Mouse (Mus musculus): ENCODE measurements around the gene Adcy6.

The Adcy6 gene

DNA sequence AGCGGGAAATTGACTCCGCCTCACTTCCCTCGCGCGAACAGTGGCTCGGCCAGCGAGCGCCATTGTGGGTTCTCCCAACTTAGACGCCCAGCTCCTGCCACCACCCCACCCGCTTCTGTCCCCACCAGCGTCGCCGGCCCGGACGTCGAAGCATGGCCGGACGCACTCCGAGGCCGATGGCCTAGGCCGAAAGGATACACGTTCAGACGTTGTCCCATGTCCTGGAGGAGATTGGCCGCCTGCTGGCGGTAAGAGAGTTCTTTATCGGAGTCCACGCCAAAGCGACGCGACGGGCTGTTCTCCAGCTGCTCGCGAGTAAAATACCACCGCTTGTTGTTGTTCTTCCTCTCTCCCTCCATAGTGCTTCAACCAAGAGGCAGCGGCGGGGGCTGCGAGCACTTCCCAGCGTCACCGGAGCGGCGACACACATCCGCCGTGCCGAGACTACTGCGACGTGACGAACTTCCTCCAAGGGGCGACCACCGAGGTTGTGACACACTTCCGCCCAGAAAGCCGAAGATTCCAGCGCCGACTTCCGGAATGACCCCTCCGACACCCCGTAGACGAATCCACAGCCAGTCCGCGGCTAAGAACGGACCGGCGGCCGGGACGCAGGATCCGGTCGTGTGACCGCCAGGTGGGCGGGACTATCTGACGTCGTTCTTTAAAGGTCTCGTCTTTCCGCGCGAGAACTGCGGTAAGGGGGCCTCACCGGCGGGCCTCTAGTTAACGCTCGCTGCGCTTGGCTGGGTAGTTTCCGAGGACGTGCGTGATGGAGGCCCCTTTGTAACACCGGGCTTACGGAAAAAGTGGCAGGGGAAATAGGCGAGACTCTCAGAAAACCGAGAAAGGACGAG, 42.4 kb downstream of the Adcy6 start:
- DNase-seq (ENCODE audit: low spot score), result peak; percentile 100

- DNase-seq (ENCODE audit: low spot score), result no peak
Observed at GRCm38 (mm10) chr15:98566973-98567277, 43.0 kb downstream of the Adcy6 start.

DNA sequence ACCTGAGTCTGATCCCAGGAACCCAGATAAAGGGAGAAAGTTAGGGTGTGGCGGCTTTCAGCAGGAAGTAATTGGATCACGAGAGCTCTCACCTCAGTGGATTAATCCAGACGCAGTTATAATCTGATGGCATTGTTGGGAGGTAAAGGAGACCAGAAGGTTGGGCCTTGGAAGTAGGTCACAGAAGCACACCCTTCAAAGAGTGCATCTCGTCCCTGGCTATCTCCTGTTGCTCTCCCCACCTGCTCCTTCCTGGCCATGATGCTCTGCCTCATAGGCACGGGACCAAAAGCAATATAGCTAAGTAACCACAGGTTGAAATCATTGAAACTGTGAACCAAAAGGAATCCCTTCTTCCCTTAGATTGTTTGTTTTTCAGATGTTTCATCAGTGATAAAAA, 52.7 kb downstream of the Adcy6 start:
- no peak for DNase-seq (ENCODE audit: low spot score)

DNA sequence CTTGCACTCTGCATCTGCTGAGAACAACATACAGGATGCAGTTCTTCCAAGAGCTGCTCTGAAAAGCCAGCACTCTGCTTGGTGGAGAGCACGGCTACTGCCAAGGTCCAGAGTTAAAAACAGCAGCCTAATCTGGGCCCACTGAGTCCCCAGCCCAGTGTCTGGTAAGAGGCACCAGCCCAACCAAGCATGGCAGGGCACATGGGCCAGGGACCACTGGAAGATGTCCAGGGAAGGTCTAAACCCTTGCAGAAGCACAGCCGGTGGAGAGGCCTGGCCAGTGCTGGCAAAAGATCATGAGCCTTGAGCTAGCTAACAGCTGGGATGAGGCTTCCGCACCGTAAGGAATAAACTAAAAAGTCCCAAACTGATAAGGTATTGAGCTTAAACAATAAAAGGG, 54.0 kb downstream of the Adcy6 start:
- no peak for DNase-seq (ENCODE audit: low spot score)

DNA sequence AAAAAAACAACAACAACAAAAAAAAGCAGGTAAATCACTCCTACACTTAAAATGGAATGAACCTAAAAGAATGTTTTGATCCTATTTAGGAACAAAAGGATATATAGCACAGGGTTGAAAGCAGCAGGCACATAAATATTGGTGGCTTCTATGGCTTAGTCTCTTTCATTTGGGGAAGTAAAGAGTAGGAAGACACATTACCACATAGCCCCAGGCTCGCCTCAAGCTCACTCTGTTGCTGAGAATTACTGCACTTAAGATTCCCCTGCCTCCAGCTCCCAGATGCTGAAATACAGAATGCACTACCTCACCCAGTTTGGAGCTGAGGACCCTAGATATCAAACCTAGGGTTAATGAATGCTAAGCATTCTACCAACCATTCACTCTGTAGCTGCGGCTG, 57.1 kb downstream of the Adcy6 start:
- no peak for DNase-seq (ENCODE audit: low spot score)

DNA sequence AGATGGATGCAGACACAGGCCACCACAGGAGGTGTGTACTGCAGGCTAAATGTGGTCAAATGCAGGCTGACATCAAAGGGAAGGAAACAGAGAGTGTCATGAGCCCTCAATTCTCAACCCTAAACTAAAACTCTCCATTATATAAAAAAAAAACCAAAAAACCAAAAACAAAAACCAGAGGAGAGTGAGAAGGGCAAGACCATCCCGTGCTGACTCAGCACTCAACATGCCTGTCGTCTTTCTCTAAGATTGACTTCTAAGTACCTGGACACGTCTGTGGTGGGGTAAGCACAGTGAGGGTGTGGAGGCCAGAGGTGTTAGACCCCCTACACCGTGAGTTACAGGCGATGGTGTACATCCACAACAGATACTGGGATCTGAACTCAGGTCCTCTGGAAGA, 63.0 kb downstream of the Adcy6 start:
- no peak for DNase-seq (ENCODE audit: low spot score)

DNA sequence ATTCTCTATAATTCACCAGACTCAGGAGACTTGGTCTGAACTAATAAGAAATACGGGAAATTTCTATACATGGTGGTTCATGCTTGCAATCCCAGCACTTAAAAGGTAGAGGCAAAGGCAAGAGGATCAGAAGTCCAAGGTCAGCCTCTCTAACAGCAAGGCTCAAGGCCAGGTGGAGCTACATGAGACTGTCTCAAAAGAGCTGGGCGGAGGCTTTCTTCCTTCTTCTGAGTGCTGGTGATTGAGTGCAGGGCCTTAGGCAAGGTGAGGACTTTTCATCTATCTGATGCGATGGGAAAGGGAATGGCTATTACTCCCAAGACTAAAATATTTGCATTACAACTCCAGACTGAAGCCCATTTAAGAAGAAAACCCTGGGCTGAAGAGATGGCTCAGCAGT, 64.7 kb downstream of the Adcy6 start:
- no peak for DNase-seq (ENCODE audit: low spot score)

DNA sequence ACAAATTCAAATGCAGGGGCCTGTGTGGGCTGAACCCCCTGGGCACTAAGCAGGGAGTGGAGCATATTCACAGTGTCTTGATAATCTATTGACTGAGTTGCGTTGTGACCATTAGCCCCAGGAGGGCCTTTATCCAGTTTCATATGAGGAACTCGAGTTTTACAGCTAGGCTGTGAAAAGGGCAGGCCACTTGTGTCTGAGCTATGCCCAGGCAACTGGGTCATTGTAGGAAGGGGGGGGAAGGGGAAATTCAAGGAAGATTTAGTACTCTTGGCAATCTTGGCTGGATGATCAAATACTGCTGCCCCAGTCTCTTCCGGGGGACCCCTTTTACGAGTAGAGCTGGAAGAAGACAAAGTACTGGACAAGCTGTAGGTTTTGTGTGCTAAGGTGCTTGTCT, 66.5 kb downstream of the Adcy6 start:
- DNase-seq (ENCODE audit: low spot score), result no peak

DNA sequence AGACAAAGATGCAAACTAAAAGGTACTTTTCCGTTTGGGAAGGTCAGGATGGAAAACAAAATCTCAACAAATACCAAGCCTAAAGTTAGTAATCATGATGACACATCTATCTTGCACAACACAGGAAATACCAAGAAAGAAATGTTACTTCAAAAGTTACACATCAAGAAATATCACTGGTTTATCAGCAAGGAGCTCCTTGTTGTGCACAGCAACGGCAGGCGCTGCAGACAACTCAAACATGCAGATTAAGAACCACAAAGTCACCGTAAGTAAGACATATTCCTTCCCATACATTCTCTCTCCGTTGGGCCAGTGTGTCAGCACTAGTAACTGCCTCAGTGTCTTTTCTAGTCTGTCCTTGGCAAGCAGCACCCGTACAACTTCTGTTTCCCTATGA, 68.8 kb downstream of the Adcy6 start:
- no peak for DNase-seq (ENCODE audit: low spot score)

All from MN1 (cell line).